Mouse (Mus musculus): ENCODE measurements around the gene Rabl3. TPM values are rescaled to one million over a fixed set of nuclear protein-coding genes. Genes with fewer than 3 reads are reported as not detected.

The Rabl3 gene
- polyA plus RNA-seq, 1 experiment from 2014 or later = 48.4 TPM

DNA sequence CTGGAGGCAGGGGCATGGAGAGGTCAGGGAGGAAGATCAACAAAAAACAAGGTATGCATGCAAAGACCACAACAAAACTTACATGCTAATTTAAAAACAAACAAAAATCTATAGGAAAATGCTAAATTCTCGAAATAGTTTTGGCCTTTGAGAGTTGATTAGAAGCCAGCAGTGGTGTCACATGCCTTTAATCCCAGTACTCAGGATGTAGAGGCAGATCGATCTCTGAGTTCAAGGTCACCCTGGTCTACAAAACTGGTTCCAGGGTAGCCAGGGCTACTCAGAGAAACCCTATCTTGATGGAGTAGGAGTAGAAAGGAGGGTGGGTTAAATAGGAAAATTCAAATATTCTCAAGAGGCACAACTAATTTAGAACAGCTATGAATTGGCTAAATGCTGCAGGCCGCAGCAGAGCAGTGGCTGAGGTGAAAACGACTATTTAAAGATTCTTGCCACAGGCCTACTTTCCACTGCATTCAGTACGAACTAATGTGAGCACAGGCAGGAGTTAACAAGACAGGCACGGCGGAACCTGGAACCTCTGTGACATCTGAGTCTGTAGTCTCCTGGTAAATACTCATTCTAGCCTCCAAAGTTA is 17.5 kb upstream of the Rabl3 start:
- Histone ChIP-seq H3K4me3 (no peak overlapping the region), H3K27ac (replicated peaks) (no peak overlapping the region), H3K36me3 (peaks cover 95% of the 10 kb centered on the region), H3K27me3 (ENCODE audit: low read depth, poor library complexity, severe bottlenecking) (no peaks in the 10 kb centered on the region), H3K4me1 (peaks cover 6% of the 10 kb centered on the region; the same call in 1 of the 2 replicates), H3K9me3 (replicated peaks) (peaks cover 9% of the 10 kb centered on the region)
- DNase-seq (ENCODE audit: low spot score) = no peak
- 94% methylated on average over 7 of the region's 7 CpGs for WGBS

- peaks cover 78% of the 10 kb centered on the region for H3K36me3 ChIP-seq
- H3K27ac ChIP-seq (replicated peaks) = no peak overlapping the region
- 95% methylated on average over 2 of the region's 2 CpGs for WGBS
- H3K4me1 ChIP-seq = peaks cover 14% of the 10 kb centered on the region
- H3K4me3 ChIP-seq = no peak overlapping the region
- no peak for DNase-seq (ENCODE audit: low spot score)
- no peaks in the 10 kb centered on the region for H3K27me3 ChIP-seq (ENCODE audit: low read depth, poor library complexity, severe bottlenecking)
- H3K9me3 ChIP-seq (replicated peaks) = peaks cover 9% of the 10 kb centered on the region
These were observed 14.6 kb upstream of the Rabl3 start for GRCm38 (mm10) chr16:37525121-37525520.

- WGBS = 93% methylated on average over 3 of the region's 3 CpGs
- H3K27ac ChIP-seq (replicated peaks) = no peak overlapping the region
- peaks cover 16% of the 10 kb centered on the region for H3K4me1 ChIP-seq
- H3K9me3 ChIP-seq (replicated peaks) = peaks cover 9% of the 10 kb centered on the region
- H3K4me3 ChIP-seq = no peak overlapping the region
- peaks cover 76% of the 10 kb centered on the region for H3K36me3 ChIP-seq
- no peaks in the 10 kb centered on the region for H3K27me3 ChIP-seq (ENCODE audit: low read depth, poor library complexity, severe bottlenecking)
- no peak for DNase-seq (ENCODE audit: low spot score)
These were observed 12.9 kb upstream of the Rabl3 start for GRCm38 (mm10) chr16:37526688-37527223.

DNA sequence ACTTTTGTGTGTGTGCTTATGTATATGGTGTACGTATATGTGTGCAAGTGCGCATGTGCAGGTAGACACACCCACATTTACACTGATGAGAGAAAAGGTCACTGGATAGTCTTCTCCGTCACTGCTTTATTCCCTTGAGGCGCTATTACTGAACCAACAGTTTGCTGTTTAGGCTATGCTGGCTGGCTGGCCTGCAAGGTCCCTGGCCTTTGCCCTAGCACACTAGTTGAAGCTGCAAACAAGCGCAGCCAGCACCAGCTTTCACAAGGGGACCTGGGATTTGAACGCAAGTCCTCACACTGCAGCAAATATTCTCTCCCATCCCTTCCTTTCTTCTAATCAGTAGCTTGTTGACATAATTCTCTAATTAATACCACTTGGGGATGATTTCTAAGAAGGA is 9.5 kb upstream of the Rabl3 start:
- Histone ChIP-seq H3K4me3 (no peak overlapping the region), H3K27me3 (ENCODE audit: low read depth, poor library complexity, severe bottlenecking) (no peaks in the 10 kb centered on the region), H3K4me1 (peaks cover 21% of the 10 kb centered on the region), H3K27ac (replicated peaks) (no peak overlapping the region), H3K9me3 (replicated peaks) (no peaks in the 10 kb centered on the region), H3K36me3 (peaks cover 75% of the 10 kb centered on the region)
- WGBS = 84% methylated on average over 6 of the region's 6 CpGs
- DNase-seq (ENCODE audit: low spot score) = no peak

- Histone ChIP-seq H3K27ac (replicated peaks) (no peak overlapping the region), H3K36me3 (peaks cover 68% of the 10 kb centered on the region), H3K9me3 (replicated peaks) (no peaks in the 10 kb centered on the region), H3K4me3 (no peak overlapping the region), H3K4me1 (peaks cover 16% of the 10 kb centered on the region), H3K27me3 (ENCODE audit: low read depth, poor library complexity, severe bottlenecking) (no peaks in the 10 kb centered on the region)
- 96% methylated on average over 1 of the region's 1 CpGs for WGBS
- DNase-seq (ENCODE audit: low spot score) = no peak
These were observed 7.6 kb upstream of the Rabl3 start for GRCm38 (mm10) chr16:37532046-37532445.

- Histone ChIP-seq H3K36me3 (peaks cover 63% of the 10 kb centered on the region), H3K4me1 (peaks cover 19% of the 10 kb centered on the region), H3K27ac (replicated peaks) (no peak overlapping the region), H3K27me3 (ENCODE audit: low read depth, poor library complexity, severe bottlenecking) (no peaks in the 10 kb centered on the region), H3K9me3 (replicated peaks) (no peaks in the 10 kb centered on the region), H3K4me3 (no peak overlapping the region)
- 89% methylated on average over 8 of the region's 8 CpGs for WGBS
- DNase-seq (ENCODE audit: low spot score) = no peak
These were observed 6.2 kb upstream of the Rabl3 start for GRCm38 (mm10) chr16:37533369-37534068.

DNA sequence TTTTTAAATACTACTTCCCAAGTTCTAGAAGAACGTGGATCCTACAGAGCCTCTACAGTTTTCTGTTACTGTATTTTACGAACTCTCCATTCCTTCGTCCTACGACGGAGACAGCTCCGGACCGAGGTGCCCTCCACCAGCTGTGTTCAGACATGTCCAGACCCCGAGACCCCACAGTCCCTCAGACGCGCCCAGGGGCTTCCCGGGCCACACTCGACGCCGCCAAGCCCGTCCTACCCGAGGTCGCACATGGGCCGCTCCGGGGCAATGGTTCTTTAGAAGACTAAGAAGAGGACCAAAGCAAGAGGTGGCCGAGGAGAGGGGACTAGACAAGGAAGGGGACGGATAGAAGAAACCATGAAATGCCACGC is 460 bp upstream of the Rabl3 start:
- H3K27ac ChIP-seq (replicated peaks) = peak overlapping the region; percentile 99
- peaks cover 25% of the 10 kb centered on the region for H3K4me1 ChIP-seq
- WGBS = under 1% methylated on average over 22 of the region's 22 CpGs
- peaks cover 36% of the 10 kb centered on the region for H3K36me3 ChIP-seq
- no peaks in the 10 kb centered on the region for H3K27me3 ChIP-seq (ENCODE audit: low read depth, poor library complexity, severe bottlenecking)
- no peaks in the 10 kb centered on the region for H3K9me3 ChIP-seq (replicated peaks)
- H3K4me3 ChIP-seq = peak overlapping the region; percentile 80
- no peak for DNase-seq (ENCODE audit: low spot score)

DNA sequence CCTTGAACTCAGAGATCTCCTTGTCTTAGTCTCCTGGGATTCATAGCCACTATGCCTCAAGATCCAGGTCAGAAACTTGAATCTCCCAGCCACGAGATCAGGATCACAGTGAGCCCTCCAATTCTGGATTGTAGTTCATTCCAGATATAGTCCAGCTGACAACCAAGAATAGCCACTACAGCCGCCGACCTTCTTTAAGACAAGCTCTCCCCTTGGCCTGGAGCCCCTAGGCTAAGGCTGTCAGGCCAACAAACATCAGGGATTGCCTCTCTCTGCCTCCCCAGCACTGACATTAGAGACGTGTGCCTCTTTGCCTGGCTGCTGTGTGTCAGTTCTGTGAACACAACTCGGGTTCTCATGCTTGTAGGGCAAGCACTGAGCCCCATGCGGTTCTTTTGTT is 1.1 kb downstream of the Rabl3 start:
- no peaks in the 10 kb centered on the region for H3K27me3 ChIP-seq (ENCODE audit: low read depth, poor library complexity, severe bottlenecking)
- DNase-seq (ENCODE audit: low spot score) = no peak
- peak overlapping the region; percentile 99 for H3K27ac ChIP-seq (replicated peaks)
- peak overlapping the region; percentile 80 for H3K4me3 ChIP-seq
- no peaks in the 10 kb centered on the region for H3K9me3 ChIP-seq (replicated peaks)
- WGBS = 89% methylated on average over 6 of the region's 6 CpGs
- H3K4me1 ChIP-seq = peaks cover 25% of the 10 kb centered on the region
- H3K36me3 ChIP-seq = peaks cover 21% of the 10 kb centered on the region

GRCm38 (mm10) chr16:37546312-37546711 is 6.6 kb downstream of the Rabl3 start:
- H3K27me3 ChIP-seq (ENCODE audit: low read depth, poor library complexity, severe bottlenecking) = no peaks in the 10 kb centered on the region
- H3K36me3 ChIP-seq = peaks cover 20% of the 10 kb centered on the region
- no peaks in the 10 kb centered on the region for H3K9me3 ChIP-seq (replicated peaks)
- 83% methylated on average over 5 of the region's 5 CpGs for WGBS
- H3K4me3 ChIP-seq = no peak overlapping the region
- no peak for DNase-seq (ENCODE audit: low spot score)
- H3K4me1 ChIP-seq = peaks cover 5% of the 10 kb centered on the region; the same call in 1 of the 2 replicates
- no peak overlapping the region for H3K27ac ChIP-seq (replicated peaks)

DNA sequence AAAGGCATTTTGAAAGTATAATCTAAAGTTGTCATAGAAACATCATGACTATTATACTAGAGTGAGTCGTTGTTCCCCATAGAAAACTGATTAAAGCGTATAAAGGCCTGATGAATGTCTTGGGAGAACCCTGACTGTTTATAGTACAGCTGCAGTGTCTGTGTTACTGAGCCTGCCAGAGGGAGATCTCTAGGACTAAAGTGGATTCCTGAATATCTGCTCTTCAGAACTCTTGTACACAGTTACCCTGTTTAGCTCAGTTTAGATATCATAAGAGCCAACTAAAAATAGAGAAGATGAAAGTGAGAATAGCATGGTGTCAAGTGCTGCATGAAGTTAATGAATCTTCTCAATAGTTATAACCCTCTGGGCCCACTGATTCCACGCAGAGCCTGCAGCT is 10.6 kb downstream of the Rabl3 start:
- Histone ChIP-seq H3K36me3 (0 out of 2 replicates have a peak, but pooled peaks cover 5% of the 10 kb centered on the region), H3K4me1 (peaks cover 5% of the 10 kb centered on the region; the same call in 1 of the 2 replicates), H3K27me3 (ENCODE audit: low read depth, poor library complexity, severe bottlenecking) (no peaks in the 10 kb centered on the region), H3K27ac (replicated peaks) (no peak overlapping the region), H3K4me3 (no peak overlapping the region), H3K9me3 (replicated peaks) (no peaks in the 10 kb centered on the region)
- 87% methylated on average over 3 of the region's 3 CpGs for WGBS
- DNase-seq (ENCODE audit: low spot score) = no peak

DNA sequence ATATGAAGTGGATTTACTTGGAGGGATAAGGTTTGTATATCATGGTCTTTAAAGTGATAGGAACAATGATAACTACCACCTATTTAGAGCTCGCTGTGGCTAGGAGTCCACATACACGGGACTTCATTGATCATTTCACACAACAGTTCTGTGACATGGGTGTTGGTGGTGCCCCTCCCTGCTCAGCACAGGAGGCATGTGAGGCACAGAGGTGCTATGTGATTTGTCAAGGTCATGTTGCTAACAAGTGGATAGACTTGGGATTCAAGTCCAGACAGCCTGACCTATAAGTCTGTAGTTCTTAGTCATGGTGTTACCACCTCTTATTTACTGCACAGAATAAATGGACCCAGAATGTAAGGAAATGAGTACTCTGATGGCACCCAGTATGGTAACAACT is 11.3 kb downstream of the Rabl3 start:
- Histone ChIP-seq H3K9me3 (replicated peaks) (no peaks in the 10 kb centered on the region), H3K27ac (replicated peaks) (no peak overlapping the region), H3K36me3 (0 out of 2 replicates have a peak, but pooled peaks cover 5% of the 10 kb centered on the region), H3K4me1 (peaks cover 5% of the 10 kb centered on the region; the same call in 1 of the 2 replicates), H3K4me3 (no peak overlapping the region), H3K27me3 (ENCODE audit: low read depth, poor library complexity, severe bottlenecking) (no peaks in the 10 kb centered on the region)
- no peak for DNase-seq (ENCODE audit: low spot score)
- WGBS = 95% methylated on average over 2 of the region's 2 CpGs

DNA sequence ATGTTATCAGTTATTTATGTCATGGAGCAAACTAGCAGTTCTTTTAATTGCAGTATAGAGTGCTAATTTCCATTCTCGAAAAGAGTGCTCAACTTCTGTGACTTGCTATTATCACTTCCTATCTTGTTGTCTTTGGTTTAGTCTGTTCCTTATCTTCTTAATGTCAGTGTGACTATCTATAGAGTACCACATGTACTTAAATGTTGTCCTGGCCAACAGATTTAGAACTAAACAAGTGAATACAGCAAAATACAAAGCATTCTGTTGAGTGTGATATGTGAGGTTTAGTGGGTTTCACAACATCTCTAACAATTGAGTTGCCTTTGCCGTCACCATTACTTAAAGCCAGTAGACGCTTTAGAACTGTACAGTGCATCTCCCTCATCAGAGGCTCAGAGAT is 13.1 kb downstream of the Rabl3 start:
- Histone ChIP-seq H3K27ac (replicated peaks) (no peak overlapping the region), H3K4me3 (no peak overlapping the region), H3K9me3 (replicated peaks) (no peaks in the 10 kb centered on the region), H3K27me3 (ENCODE audit: low read depth, poor library complexity, severe bottlenecking) (no peaks in the 10 kb centered on the region), H3K4me1 (peaks cover 5% of the 10 kb centered on the region; the same call in 1 of the 2 replicates), H3K36me3 (peaks cover 20% of the 10 kb centered on the region)
- no peak for DNase-seq (ENCODE audit: low spot score)
- 97% methylated on average over 3 of the region's 3 CpGs for WGBS

GRCm38 (mm10) chr16:37562414-37562813 is 22.7 kb downstream of the Rabl3 start:
- WGBS = 55% methylated on average over 6 of the region's 6 CpGs
- Histone ChIP-seq H3K4me1 (peaks cover 20% of the 10 kb centered on the region), H3K27ac (replicated peaks) (no peak overlapping the region), H3K36me3 (peaks cover 34% of the 10 kb centered on the region), H3K4me3 (no peak overlapping the region), H3K27me3 (ENCODE audit: low read depth, poor library complexity, severe bottlenecking) (no peaks in the 10 kb centered on the region), H3K9me3 (replicated peaks) (0 out of 2 replicates have a peak, but pooled peaks cover 3% of the 10 kb centered on the region)
- DNase-seq (ENCODE audit: low spot score) = no peak

Measured in midbrain, embryonic 10.5 days (tissue).